Mouse (Mus musculus) layer of hippocampus, postnatal 25 days (tissue): ENCODE measurements around the gene Atxn2. TPM values are rescaled to one million over a fixed set of nuclear protein-coding genes. Genes with fewer than 3 reads are reported as not detected.
"Not testable (repeated sequence)": the region's sequence is repeated elsewhere in the genome, so short reads cannot be mapped to it uniquely, and the experiment has no call there.

ENCODE experiments used
- DNase-seq, 2 experiments: peaks; one replicate each; pipeline ENCODE4 v3.0.0; 2022; ENCODE audit warnings: mixed read lengths in 2 of 2, low spot score in 1 of 2; ENCODE audit errors: extremely low spot score in 1 of 2
- total RNA-seq, 2 experiments: library from RNA; stranded (reverse); gene quantifications; 2 replicates each; pipeline ENCODE4 v1.2.3; 2021

Atxn2 gene
- 100 to 1,000 TPM; 197 to 244 TPM for total RNA-seq

DNA sequence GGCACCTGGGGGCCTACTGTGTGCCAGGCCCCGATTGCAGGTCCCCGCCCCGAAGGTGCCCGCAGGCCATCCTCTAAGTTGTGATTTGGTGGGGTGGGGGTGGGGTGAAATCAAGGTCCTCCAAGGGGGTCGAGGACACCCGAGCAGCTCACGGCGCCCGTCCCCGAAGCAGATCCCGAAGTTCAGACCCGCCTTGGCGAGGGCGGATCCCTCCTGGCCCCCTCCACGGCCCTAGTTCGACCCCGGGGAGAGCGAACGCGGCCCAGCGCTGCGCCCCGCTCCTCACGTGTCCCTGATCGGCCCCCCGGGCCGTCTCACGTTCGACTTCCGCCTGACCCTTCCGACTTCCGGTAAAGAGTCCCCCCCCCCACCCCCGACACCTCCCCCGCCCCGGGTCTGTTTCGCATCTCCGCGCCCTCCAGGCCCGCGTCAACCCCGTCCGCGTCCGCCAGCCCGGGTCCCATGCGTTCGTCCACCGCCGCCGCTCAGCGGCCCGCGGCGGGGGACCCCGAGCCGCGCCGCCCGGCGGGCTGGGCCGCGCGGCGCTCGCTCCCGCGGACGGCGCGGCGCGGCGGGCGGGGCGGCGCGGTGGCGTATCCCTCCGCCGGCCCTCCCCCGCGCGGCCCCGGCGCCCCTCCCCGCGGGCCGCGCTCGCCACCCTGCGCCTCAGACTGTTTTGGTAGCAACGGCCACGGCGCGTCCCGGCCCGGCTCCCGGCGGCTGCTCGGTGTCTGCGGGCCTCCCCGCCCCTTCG lies at the start of gene Atxn2:
Gene Atxn2 (plus strand): TSS at position 164 of the 754 bp plus-strand sequence.
- peak; percentile 78 to 87 for DNase-seq

DNA sequence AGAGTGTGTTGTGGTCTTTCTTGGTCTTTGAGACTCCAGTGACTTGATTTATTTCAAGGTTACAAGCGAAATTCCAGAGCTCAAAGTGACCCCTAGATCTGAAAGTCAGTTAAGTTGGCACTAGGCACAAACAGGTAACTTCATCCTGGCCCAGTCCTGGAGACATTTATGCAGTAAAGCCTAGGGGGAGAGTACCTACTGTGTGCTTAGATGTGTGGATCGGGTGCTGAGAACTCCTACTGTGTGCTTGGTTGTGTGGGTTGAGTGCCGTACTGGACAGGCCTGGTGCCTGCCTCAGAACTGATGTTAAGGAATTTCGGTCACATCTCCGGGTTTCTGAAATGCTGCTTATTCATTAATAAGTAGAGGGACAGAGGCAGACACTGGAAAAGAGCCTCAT lies 49.6 kb upstream of the Atxn2 start:
- no peak for DNase-seq

GRCm38 (mm10) chr5:121663456-121663855 lies 47.7 kb upstream of the Atxn2 start:
- DNase-seq = no peak

- no peak for DNase-seq
These were observed 47.1 kb upstream of the Atxn2 start for GRCm38 (mm10) chr5:121664078-121664477.

DNA sequence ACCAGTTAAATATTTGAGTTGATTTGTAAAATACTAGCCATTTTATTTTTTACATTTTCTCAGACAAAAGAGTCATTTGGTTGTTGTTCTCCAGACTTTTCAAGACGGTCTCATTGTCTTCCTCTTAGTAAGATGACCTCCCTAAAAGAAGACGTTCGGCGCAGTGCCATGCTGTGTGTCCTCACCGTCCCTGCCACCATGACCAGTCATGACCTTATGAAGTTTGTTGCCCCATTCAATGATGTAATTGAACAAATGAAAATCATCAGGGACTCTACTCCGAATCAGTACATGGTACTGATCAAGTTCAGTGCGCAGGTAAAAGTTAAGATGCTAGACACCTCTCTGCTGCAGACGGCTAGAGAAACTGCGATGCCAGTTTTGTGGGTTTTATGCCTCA lies 46.2 kb upstream of the Atxn2 start:
- DNase-seq = no peak

- no peak for DNase-seq
These were observed 44.1 kb upstream of the Atxn2 start for GRCm38 (mm10) chr5:121667067-121667466.

DNA sequence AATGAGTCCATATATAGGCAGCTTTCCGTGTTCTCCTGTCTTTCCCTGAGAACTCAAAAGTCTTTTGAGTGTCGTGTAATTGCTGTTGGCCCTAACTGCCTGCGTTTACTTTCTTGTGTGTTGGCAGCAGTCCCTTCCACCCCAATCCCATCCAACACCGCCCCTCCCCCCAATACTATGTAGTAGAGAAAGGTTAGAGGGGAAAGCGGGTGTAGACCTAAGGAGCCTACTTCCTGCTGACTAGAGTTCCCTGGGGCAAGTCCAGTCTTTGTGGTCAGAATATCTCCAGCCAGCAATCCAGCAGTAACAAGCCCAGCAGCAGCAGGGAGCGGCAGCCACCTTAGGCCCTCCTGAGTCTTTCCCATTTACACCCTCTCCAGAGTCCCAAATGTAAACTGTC lies 42.7 kb upstream of the Atxn2 start:
- DNase-seq = no peak

GRCm38 (mm10) chr5:121670412-121670811 lies 40.7 kb upstream of the Atxn2 start:
- no peak for DNase-seq

DNA sequence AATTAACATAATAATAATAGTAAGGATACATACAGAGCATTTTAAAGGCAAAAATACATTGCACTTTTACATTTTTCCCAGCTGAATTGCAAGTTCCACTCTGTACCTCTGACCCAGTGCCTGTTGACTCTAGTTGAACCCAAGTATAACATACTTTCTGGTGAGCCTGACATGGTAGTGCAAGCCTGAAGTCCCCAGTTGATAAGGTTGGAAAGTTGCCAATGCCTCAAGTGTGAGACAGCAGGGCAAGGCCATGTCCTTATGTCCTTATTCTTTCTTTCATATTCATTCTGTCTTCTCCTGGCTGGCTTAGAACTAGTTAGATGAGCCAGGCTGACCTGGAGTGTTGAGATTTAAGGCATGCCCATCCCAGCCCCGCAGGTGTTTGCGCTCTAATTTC lies 28.9 kb upstream of the Atxn2 start:
- no peak for DNase-seq

DNA sequence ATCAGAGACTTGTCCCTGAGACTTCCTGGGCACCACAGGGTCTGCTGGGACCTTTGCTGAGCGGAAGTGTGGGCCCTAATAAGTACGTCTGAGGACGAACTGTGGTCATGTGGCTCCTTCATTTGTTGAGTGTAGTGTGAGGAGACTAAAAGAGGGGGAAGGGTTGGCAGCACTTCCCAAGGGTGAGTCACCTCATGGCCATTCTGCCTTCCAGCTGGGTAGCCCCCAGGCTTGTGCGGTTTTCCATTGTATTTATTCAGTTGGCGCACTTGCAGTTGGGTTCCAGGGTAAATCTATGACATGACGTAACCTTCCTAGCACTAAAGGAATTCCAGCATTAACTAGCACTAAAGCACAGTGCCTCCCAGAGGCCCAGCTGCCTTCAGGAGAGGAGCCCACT lies 25.6 kb upstream of the Atxn2 start:
- no peak for DNase-seq

GRCm38 (mm10) chr5:121686113-121686898 lies 24.8 kb upstream of the Atxn2 start:
- DNase-seq = no peak

GRCm38 (mm10) chr5:121690482-121691211 lies 20.5 kb upstream of the Atxn2 start:
- DNase-seq = peak in 1 of 2 experiments; percentile 22

- not testable (repeated sequence) for DNase-seq
These were observed 19.7 kb upstream of the Atxn2 start for GRCm38 (mm10) chr5:121691436-121691835.

GRCm38 (mm10) chr5:121692897-121693296 lies 18.2 kb upstream of the Atxn2 start:
- DNase-seq = no peak

DNA sequence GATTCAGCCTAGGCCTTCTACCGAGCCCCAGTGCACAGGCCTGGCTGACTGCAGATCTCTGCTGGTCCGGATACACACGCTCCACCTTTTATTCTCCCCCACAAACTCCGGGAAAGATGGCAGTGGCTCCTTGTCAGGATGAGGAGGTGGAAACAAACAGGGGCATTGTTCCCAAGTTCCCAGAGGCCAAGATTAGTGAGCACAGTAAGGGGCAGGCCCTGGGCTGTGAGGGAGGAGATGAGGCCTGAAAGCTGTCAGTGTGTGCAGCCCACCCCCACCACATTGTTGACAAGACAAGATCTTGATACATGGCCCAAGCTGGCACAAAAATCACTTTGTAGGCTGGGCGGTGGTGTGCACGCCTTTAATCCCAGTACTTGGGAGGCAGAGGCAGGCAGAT lies 14.4 kb upstream of the Atxn2 start:
- no peak for DNase-seq

DNA sequence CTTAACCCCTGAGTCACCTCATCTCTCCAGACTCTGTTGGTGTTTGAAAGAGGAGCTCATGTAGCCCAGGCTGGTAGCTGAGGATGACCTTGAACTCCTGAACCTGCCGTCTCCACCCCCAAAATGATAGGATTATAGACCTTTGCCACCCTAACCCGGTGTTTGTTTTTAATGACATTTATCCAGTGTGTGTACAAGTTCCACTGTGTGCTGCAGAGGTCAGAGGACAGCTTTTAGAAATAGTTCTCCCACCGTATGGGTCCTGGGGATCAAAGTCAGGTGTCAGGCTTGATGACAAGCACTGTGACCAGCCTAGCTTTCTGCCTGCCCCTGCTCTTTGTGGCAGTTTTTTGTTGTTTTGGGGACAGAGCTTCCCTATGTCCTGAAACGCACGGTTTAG lies 11.2 kb upstream of the Atxn2 start:
- DNase-seq = no peak

- peak in 1 of 2 experiments; percentile 28 for DNase-seq
These were observed 10.6 kb upstream of the Atxn2 start for GRCm38 (mm10) chr5:121700496-121700895.

- no peak for DNase-seq
These were observed 9.9 kb upstream of the Atxn2 start for GRCm38 (mm10) chr5:121701111-121701769.

GRCm38 (mm10) chr5:121703341-121703740 lies 7.8 kb upstream of the Atxn2 start:
- DNase-seq = no peak

GRCm38 (mm10) chr5:121704512-121705248 lies 6.5 kb upstream of the Atxn2 start:
- no peak for DNase-seq
